Mouse (Mus musculus) G1E (cell line): ENCODE measurements around the gene Pced1a. TPM values are rescaled to one million over a fixed set of nuclear protein-coding genes. Genes with fewer than 3 reads are reported as not detected.

Experiments
- ATAC-seq: 2 replicates; pipeline ENCODE4 v1.8.0; 2016; ENCODE audit warnings: mild to moderate bottlenecking; ENCODE audit not compliant: insufficient number of reproducible peaks, poor library complexity, low FRiP score, severe bottlenecking; ENCODE audit errors: extremely low read depth
- DNase-seq: peaks from one replicate; pipeline ENCODE4 v3.0.0; 2012; ENCODE audit warnings: low spot score
- H3K27me3 ChIP-seq: 2 replicates; pipeline ENCODE4 v1.6.1; 2012; ENCODE audit warnings: mild to moderate bottlenecking, low read length, inconsistent platforms; ENCODE audit not compliant: insufficient read depth
- H3K36me3 ChIP-seq: replicated peaks from 2 replicates; pipeline ENCODE3; 2012; ENCODE audit warnings: mild to moderate bottlenecking, inconsistent platforms
- H3K4me1 ChIP-seq: 2 replicates; pipeline ENCODE4 v1.6.1; 2012; ENCODE audit warnings: low read depth, low read length, inconsistent platforms, mixed read lengths; ENCODE audit not compliant: insufficient read depth
- H3K4me3 ChIP-seq: 2 replicates; pipeline ENCODE4 v1.5.1; 2012; ENCODE audit warnings: low read depth, mild to moderate bottlenecking, inconsistent platforms, low read length, moderate library complexity, mixed read lengths
- H3K9me3 ChIP-seq: replicated peaks from 2 replicates; pipeline ENCODE4 v1.6.1; 2012; ENCODE audit warnings: inconsistent platforms
- CTCF ChIP-seq: IDR thresholded peaks from 2 replicates; pipeline ENCODE4 v1.5.1; 2012; ENCODE audit warnings: low read depth, low read length, inconsistent platforms, mixed read lengths
- GATA1 ChIP-seq: IDR thresholded peaks from 2 replicates; pipeline ENCODE4 v1.6.1; 2012; ENCODE audit warnings: borderline replicate concordance, low read length, inconsistent platforms, mixed read lengths
- GATA2 ChIP-seq: IDR thresholded peaks from 2 replicates; pipeline ENCODE4 v1.6.1; 2012; ENCODE audit warnings: low read depth, low read length, inconsistent platforms, borderline replicate concordance
- POLR2AphosphoS5 ChIP-seq: IDR thresholded peaks from 2 replicates; pipeline ENCODE4 v1.6.1; 2012; ENCODE audit warnings: low read depth, low read length, inconsistent platforms; ENCODE audit not compliant: insufficient replicate concordance
- TAL1 ChIP-seq: conservative IDR thresholded peaks from 2 replicates; pipeline ENCODE4 v1.6.1; 2012; ENCODE audit warnings: low read depth, low read length, inconsistent platforms, mixed read lengths
- polyA plus RNA-seq: library from polyadenylated mRNA; stranded (reverse); fragments of >175 nt; gene quantifications from 2 replicates; pipeline ENCODE4 v1.2.3, GENCODE M21; 2012
- total RNA-seq, 2 experiments: library from RNA; stranded (forward) in 1 of 2; stranded (reverse) in 1 of 2; fragments of 200-1000 nt in 1 of 2; fragments of >200 nt in 1 of 2; fragmentation: Nextera tagmentation in 1 of 2; gene quantifications; 2 replicates each; pipeline ENCODE4 v1.2.3; 2014 to 2017

Pced1a gene
- total RNA-seq (2014; fragmentation: Nextera tagmentation) (16.9 and 17.6 TPM in 2 replicates), total RNA-seq (2017) (13.9 and 20.0 TPM in 2 replicates), polyA plus RNA-seq (17.4 and 19.7 TPM in 2 replicates)

- DNase-seq, result peak; percentile 83
- Histone ChIP-seq H3K36me3 (peaks cover 65% of the 10 kb centered on the region), H3K4me3 (peak within 1 kb of the TSS; percentile 90), H3K4me1 (peaks cover 54% of the 10 kb centered on the region), H3K27me3 (no peaks in the 10 kb centered on the region), H3K9me3 (no peaks in the 10 kb centered on the region)
- ATAC-seq, result peak; percentile 69
- TF ChIP-seq CTCF (no peak), TAL1 (no peak), POLR2AphosphoS5 (no peak), GATA1 (no peak), GATA2 (no peak)
Observed at GRCm38 (mm10) chr2:130424126-130424853, at the start of gene Pced1a, which contains the start of gene Vps16. TSS of gene Pced1a (minus strand) at chr2:130424701. TSS of gene Vps16 (plus strand) at chr2:130424339.

GRCm38 (mm10) chr2:130472908-130473510 lies 48.5 kb upstream of the Pced1a start:
- Histone ChIP-seq H3K9me3 (no peaks in the 10 kb centered on the region), H3K4me1 (peaks cover 13% of the 10 kb centered on the region), H3K27me3 (no peaks in the 10 kb centered on the region), H3K36me3 (peaks cover 25% of the 10 kb centered on the region), H3K4me3 (no peak overlapping the region)
- no peak for ATAC-seq
- TF ChIP-seq POLR2AphosphoS5 (no peak), GATA2 (no peak), TAL1 (no peak), CTCF (no peak), GATA1 (no peak)
- DNase-seq, result no peak

GRCm38 (mm10) chr2:130469935-130470334 lies 45.4 kb upstream of the Pced1a start:
- peak; percentile 68 for ATAC-seq
- Histone ChIP-seq H3K4me1 (peaks cover 23% of the 10 kb centered on the region), H3K4me3 (no peak overlapping the region), H3K27me3 (no peaks in the 10 kb centered on the region), H3K9me3 (no peaks in the 10 kb centered on the region), H3K36me3 (peaks cover 17% of the 10 kb centered on the region)
- DNase-seq, result no peak
- TF ChIP-seq GATA2, result no peak
- TF ChIP-seq TAL1, result 0 out of 2 replicates have a peak, but pooled peaks have one; percentile 10
- no peak for TF ChIP-seq CTCF

- ATAC-seq, result no peak
- Histone ChIP-seq H3K36me3 (peaks cover 19% of the 10 kb centered on the region), H3K9me3 (no peaks in the 10 kb centered on the region), H3K4me3 (no peak overlapping the region), H3K4me1 (peaks cover 26% of the 10 kb centered on the region), H3K27me3 (no peaks in the 10 kb centered on the region)
- DNase-seq, result no peak
- TF ChIP-seq TAL1 (no peak), GATA1 (no peak), GATA2 (no peak), POLR2AphosphoS5 (no peak), CTCF (no peak)
Observed at GRCm38 (mm10) chr2:130469366-130469765, 44.9 kb upstream of the Pced1a start.

- Histone ChIP-seq H3K4me1 (peaks cover 36% of the 10 kb centered on the region), H3K36me3 (peaks cover 38% of the 10 kb centered on the region), H3K4me3 (no peak overlapping the region), H3K9me3 (no peaks in the 10 kb centered on the region), H3K27me3 (no peaks in the 10 kb centered on the region)
- no peak for DNase-seq
- no peak for ATAC-seq
- TF ChIP-seq GATA1, result no peak
- TF ChIP-seq POLR2AphosphoS5, result no peak
Observed at GRCm38 (mm10) chr2:130466438-130466837, 41.9 kb upstream of the Pced1a start.

- H3K36me3 ChIP-seq, result peaks cover 56% of the 10 kb centered on the region
- no peaks in the 10 kb centered on the region for H3K9me3 ChIP-seq
- TF ChIP-seq POLR2AphosphoS5, result no peak
- no peak for TF ChIP-seq CTCF
- no peak for TF ChIP-seq GATA1
- no peak for TF ChIP-seq TAL1
- no peak for TF ChIP-seq GATA2
- ATAC-seq, result no peak
- DNase-seq, result no peak
- no peaks in the 10 kb centered on the region for H3K27me3 ChIP-seq
- H3K4me3 ChIP-seq, result no peak overlapping the region
- peaks cover 25% of the 10 kb centered on the region for H3K4me1 ChIP-seq
Observed at GRCm38 (mm10) chr2:130461287-130462071, 37.0 kb upstream of the Pced1a start.
